Mouse (Mus musculus): ENCODE results near the gene Apoa2. TPM values are rescaled to one million over a fixed set of nuclear protein-coding genes. Genes with fewer than 3 reads are reported as not detected.
A peak's percentile ranks its signal among the peaks of the same experiment; 100 is the strongest.

The Apoa2 gene
- total RNA-seq, 2 experiments from 2014 or later = 1.7 TPM; not detected in 1

DNA sequence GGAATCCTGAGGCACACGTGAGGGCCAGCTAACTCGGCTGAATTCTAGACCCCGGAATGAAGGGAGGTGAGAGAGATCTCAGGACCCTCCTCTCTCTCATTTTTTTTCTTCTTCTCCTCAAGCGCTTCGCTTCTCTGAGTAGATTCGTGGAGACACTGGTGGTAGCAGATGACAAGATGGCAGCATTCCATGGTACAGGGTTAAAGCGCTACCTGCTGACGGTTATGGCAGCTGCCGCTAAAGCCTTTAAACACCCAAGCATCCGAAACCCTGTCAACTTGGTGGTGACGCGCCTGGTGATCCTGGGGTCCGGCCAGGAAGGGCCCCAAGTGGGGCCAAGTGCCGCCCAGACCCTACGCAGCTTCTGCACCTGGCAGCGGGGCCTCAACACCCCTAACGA is 27.6 kb downstream of the Apoa2 start:
- intact Hi-C loops (cut with DNase I) = no loop called here
- DNase-seq = no peak

DNA sequence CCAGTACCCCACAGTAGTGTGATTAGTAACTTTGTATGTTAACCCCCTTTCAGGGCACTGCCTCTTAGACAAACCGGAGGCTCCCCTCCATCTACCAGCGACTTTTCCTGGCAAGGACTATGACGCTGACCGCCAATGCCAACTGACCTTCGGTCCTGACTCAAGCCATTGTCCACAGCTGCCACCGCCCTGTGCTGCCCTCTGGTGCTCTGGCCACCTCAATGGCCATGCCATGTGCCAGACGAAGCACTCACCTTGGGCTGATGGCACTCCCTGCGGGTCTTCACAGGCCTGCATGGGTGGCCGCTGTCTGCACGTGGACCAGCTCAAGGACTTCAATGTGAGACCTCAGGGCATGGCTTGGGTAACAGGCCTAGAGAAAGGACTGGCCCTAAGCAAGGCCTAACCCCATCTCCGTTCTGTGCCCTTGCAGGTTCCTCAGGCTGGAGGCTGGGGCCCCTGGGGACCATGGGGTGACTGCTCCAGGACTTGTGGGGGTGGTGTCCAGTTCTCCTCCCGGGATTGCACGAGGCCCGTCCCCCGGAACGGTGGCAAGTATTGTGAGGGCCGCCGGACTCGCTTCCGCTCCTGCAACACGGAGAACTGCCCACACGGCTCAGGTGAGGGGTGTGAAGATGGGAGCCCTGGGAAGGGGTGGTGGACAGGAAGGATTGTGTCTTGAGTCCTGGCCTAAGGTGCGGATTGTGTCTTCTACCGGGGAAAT is 31.4 kb downstream of the Apoa2 start:
- DNase-seq = no peak
- intact Hi-C loops (cut with DNase I) = loop anchor here (5.0 kb wide), 1 partner anchor 139 kb away; no protein-coding TSS in a partner anchor

DNA sequence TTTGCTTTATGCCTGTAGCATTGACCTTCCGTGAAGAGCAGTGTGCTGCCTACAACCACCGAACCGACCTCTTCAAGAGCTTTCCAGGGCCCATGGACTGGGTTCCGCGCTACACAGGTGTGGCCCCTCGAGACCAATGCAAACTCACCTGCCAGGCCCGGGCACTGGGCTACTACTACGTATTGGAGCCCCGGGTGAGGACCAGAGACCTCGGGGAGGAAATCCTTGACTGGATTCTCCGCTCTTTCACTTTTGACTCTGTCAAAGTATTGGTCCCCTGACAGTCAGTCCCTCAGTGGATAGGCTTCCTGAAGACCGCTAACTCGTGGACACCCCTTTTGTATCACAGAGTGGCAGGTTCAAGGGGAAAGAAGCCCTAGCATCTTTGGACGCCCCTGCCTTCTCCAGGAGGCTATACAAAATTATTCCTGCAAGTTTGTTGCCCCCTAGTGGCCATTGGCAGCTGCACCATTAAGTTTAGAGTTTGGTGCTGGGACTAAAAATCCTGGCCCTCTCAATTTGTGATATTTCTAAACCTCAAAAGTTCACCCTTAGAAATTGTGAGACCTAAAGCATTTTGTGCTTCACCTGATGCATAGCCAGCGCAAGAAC is 32.2 kb downstream of the Apoa2 start:
- peak; percentile 44 to 55 for DNase-seq

DNA sequence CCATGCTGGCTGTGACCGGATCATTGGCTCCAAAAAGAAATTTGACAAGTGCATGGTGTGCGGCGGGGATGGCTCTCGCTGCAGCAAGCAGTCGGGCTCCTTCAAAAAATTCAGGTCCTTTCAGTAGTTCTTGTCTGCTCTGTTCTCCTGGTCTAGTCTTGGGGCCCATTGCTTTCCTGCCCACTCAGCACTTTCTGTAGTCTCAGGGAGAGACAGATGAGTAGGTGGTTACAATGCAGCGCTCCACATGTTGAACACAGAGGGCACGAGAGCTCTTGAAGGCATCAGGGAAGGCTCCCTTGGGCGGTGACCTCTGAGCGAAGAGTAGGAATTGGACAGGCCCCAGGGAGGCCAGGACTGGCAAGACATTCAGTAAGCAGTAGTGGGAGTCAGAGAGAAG is 32.9 kb downstream of the Apoa2 start:
- no peak for DNase-seq
- intact Hi-C loops (cut with DNase I) = loop anchor here (5.0 kb wide), 1 partner anchor 140 kb away; no protein-coding TSS in a partner anchor

More for the DNA sequence above, 32.2 kb downstream of the Apoa2 start:
- intact Hi-C loops (cut with DNase I) = loop anchor here (5.0 kb wide), 1 partner anchor 140 kb away; no protein-coding TSS in a partner anchor

DNA sequence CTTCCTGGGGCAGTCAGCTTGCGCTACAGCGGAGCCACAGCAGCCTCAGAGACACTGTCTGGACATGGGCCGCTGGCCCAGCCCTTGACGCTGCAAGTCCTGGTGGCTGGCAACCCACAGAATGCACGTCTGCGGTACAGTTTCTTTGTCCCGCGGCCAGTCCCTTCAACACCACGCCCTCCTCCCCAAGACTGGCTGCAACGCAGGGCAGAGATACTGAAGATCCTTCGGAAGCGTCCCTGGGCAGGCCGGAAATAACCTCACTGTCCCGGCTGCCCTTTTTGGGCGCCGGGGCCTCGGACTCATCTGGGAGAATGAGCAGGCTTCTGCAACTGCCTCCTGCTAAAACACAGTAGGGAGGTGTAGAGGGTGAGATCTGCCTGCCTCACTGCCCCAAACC is 34.1 kb downstream of the Apoa2 start:
- intact Hi-C loops (cut with DNase I) = loop anchor here (5.0 kb wide), 1 partner anchor 142 kb away; no protein-coding TSS in a partner anchor
- no peak for DNase-seq

DNA sequence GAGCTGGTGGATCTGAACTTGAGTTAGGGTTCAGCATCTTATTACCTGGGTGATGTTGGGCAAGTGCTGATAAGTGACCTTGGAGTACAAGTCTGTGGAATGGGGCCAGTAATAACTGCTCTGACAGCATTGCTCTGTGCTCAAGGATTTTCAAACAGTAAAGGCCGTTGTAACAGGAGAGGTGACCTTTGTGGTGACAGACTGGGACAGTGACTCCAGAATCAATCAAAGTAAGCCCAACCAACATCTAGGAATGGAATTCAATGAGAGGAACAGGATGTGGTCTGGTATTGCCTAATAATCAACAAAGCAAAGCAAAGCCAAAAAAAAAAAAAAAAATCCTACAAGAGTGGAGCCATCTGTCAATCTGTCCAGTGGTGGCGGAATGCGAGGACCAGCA is 35.5 kb downstream of the Apoa2 start:
- no peak for DNase-seq
- intact Hi-C loops (cut with DNase I) = no loop called here

DNA sequence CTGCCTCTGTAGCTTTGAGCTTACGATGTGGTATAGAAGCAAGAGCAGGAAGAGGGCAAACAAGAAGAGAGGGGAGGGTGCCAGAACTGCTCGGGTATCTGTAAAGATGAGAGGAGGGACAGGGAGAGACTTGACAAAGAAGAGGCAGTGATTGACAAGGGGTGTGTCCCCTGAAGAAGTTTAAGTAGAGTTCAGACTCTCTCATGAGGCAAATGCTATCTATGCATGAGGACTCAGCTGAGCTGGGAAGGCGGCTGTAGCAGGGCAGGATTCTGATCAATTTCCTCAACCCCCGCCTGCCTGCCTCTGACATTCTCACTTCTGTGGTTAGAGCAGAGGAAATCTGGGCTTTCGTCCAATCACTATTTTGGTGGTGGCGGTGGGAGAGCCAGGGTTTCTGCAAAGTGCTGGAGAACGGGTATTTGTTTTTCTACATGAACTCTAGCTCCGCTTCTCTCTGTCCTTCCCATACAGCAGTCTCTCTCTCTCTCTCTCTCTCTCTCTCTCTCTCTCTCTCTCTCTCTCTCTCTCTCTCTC is 37.8 kb downstream of the Apoa2 start:
- intact Hi-C loops (cut with DNase I) = no loop called here
- DNase-seq = peak in 1 of 2 experiments; percentile 59

DNA sequence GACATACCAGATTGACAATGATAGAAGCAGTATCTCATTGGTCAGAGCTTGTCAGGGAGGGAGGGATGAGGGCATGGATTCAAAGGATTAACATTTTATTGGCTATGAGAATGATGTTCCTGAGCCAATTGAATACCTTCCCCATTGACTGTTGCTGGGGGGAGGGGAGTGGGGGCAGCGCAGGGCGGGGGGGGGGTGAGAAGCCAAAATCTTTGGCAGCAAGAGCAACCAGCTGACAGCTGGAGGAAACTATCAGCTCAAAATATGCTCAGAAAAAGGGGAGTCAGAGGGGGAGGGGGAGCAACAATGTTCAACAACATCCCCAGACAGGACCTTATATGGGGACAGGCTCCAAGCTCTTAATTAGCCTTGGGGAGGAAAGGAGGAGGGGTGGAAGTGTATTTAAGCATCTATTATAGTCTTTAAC is 38.3 kb downstream of the Apoa2 start:
- intact Hi-C loops (cut with DNase I) = no loop called here

DNA sequence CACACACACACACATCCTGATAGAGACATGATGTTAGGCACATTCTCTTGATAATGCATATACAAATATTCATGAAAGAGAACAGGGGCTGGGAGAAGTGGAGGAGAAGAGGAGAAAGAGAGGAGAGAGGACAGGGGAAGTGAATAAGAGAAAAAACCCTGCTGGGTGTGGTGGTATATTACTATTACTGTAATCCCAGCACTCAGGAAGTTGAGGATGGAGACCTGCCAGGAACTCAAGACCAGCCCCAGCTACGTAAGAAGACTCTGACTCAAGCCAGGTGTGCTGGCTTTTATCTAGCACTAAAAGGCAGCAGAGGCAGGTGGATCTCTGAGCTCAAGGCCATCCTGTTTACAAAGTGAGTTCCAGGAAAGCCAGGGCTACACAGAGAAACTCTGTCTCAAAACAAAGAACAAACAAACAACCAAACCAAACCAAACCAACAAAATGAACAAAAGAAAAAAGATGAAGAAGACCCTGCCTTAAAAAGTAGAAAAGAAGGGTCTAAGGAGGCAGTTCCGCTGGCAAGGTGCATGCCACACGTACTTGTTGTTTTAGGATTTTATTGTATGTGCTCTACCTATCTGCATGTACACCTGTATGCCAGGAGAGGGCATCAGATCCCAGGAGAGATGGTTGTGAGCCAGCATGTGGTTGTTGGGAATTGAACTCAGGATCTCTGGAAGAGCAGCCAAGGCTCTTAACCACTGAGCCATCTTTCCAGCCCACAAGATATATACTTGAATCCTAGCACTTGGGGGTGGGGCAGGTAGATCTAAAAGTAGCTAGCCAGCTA is 39.0 kb downstream of the Apoa2 start:
- no peak for DNase-seq
- intact Hi-C loops (cut with DNase I) = no loop called here

More for the DNA sequence above, 38.3 kb downstream of the Apoa2 start:
- DNase-seq = no peak

DNA sequence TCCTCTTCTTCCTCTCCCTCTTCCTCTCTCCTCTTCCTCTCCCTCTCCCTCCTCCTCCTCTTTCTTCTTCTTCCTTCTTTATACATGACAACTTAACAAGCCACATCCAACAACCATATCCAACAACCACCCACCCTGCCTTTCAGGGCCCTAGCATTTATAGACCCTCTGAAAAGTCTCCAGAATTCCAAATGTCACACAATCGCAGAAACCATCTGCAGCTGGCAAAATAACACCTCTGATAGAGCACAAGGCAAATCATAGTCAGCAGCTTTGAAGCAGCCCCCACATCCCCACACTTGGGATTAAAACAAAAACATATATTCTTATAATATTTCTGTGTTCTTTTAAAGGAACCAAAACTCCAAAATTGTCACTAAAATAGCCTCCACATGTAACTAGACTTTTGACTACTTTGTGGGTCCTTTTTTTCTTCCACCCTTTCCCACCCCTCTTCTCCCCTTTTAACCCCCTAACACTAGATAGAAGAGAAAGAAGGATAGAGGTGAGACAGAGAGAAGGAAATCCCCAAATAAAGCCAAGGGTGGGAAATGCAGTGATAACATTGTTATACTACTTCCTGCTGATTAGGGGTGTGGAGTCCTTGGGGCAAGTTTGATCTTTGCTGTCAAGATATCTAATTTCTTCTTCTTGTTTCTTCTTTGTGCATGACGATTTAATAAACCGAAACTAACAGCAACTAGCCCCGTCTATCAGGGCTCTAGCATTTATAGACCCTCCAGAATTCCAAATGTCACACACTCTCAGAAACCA is 41.3 kb downstream of the Apoa2 start:
- intact Hi-C loops (cut with DNase I) = no loop called here
- no peak for DNase-seq

DNA sequence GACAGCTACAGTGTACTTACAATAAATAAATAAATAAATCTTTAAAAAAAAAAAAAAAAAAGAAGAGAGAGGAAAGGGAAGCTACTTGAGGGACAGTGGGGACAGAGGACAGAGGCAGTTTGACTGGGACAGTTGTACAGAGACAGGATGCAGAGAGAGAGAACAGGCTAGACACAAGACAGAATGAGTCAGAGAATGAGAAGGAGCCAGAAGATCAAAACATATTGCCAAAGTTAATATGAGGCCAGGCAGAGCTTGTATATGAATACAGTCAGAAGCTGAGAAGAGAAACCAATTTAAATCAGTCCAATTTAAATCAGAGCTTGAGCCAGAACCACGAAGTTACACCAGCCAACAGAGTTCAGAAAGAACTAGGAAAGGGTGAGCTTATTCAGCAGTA is 43.5 kb downstream of the Apoa2 start:
- intact Hi-C loops (cut with DNase I) = no loop called here
- DNase-seq = no peak

DNA sequence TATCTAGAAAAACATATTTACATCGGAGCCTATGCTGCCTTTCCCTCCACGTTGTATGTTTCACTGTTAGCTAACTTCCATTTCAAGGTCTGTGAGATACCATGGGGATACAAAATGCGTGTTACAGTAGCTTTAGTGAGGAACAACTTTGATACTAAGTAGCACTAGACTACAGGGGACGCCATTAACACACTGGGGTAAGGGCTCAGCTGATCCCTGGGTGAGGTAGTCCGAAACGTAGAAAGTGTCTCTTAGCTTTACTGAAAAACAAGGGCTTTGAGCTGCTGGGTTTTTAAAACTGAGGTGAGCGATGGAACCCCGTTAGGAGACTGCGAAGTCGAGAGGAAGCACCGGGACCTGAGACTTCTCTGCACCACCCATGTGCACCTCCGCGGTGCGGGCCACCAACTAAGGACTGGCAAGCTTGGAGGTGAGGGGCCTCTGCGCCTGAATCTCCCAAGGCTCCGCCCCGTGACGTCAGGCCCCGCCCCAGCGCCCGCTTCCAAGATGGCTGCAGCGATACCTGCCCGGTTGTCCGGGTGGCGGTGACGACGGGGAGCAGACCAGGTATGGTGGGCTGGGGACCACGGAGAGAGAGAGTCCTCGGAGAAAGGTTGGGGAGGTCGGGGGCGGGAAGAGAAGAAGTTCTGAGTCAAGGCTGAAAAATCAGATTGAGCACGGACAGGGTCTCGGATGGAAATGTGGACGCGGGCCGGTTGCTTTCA is 45.2 kb downstream of the Apoa2 start, which contains the start of gene B4galt3:
Gene B4galt3 (plus strand): TSS at position 481 of the 725 bp plus-strand sequence.
- DNase-seq = peak; percentile 93 to 96
- intact Hi-C loops (cut with DNase I) = no loop called here

DNA sequence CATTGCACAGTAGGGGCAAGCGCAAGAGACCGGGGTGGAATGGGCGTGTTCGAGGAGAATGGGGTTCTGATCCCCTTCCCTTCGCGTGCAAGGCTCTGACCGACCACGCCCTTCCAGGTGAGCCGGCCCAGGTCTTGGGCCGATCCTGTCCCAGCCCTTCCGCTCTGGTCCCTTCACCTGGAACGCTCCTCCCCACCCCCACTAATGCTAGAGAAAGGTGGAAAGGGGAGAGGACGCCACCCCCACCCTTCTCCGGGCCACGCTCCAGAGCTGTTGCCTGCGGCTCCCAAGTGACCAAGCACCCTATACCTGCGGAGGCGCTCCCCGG is 45.7 kb downstream of the Apoa2 start:
- intact Hi-C loops (cut with DNase I) = no loop called here

DNA sequence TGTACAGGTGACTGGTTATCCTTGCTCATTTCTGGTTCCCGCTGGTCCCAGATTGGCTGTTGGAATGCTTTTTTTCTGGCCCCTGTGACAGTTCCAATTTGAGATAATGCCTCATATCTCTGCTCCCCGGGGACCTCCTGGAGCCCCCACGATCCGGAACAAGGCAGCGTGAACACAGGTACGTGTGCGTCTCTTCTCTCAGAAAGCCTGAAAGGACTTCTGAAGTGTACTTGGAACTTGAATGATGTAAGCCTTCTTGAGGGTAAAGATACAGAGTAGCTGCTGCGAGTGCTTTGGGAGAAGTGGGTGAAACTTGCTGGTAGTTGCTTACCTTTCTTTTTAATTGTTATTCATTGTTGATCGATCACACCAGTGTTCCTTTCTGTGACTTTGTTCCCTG is 46.3 kb downstream of the Apoa2 start:
- intact Hi-C loops (cut with DNase I) = no loop called here
- DNase-seq = no peak

More for the DNA sequence above, 45.7 kb downstream of the Apoa2 start:
- no peak for DNase-seq

DNA sequence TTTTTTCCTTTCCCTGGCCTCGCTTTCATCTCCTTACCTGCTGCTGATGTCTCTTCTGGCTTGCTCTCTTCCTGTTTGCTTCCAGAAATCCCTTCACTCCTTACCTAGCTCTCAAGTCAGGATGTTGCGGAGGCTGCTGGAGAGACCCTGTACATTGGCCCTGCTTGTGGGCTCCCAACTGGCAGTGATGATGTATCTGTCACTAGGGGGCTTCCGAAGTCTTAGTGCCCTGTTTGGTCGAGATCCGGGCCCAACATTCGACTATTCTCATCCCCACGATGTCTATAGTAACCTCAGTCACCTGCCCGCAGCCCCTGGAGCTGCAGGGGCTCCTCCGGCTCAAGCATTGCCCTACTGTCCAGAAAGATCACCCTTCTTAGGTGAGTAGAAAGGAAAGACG is 46.8 kb downstream of the Apoa2 start:
- DNase-seq = no peak
- intact Hi-C loops (cut with DNase I) = no loop called here

DNA sequence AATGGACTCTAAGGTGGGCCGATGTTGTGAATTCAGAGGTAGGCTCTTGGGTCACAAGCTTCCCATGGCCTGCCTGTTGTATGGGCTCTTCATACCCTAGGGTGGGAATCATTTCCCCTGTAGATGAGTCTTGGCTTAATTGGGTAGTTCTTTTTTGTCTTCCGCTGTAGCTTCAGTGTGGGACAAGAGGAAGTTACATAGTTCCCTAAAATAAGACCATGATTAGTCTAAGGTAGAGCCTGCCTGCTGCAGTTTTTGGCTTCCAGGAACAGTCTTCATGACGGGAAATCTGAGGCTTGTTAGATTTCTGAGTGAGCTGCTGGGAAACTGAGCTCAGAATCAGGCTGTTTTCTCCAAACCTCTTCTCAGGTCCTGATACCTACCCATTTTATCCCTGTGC is 47.2 kb downstream of the Apoa2 start:
- intact Hi-C loops (cut with DNase I) = no loop called here
- DNase-seq = no peak

DNA sequence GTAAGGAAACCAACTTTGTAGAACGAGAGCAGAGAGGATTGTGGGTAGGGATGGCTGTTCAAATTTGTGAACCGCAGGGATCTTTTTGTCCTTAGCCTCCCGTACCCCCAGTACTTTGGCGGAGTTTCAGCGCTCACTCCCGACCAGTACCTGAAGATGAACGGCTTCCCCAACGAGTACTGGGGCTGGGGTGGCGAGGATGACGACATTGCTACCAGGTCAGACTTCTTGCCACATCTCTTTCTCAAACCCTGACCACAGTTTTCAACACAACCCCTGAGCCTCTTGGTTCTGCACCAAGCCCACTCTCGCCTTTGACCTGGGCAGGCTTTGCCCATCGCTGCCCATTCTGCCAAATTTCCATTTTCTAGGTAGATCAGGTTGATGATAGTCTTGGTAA is 49.3 kb downstream of the Apoa2 start:
- intact Hi-C loops (cut with DNase I) = no loop called here
- no peak for DNase-seq

DNA sequence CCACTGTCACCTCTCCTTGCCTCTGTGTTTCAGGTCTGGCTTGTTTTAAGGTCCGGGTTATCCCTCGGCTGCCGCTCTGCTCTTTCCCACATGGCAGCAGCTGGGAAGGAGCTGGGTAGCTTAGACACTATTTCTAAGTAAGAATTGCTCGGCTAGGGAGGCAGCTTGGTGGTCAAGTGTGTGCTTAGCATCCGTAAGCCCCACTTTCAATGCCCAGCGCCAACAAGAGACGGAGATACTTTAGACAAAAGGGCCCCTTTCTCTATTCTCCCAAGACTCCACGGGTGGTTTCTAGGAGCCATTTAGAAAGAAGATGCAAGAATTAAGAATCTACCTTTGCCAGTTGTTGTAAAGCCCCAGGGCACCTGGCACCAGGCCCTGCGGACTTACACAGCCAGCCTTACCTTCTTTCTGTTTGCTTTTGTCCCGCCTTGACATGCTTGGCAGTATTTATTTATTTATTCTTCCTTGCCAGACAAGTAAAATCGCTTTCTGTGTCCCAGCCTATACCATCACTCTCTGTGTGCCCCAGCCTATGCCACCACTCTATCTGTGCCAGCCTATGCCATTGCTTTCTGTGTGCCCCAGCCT is 50.4 kb downstream of the Apoa2 start:
- intact Hi-C loops (cut with DNase I) = no loop called here
- DNase-seq = no peak

Measured in gastrocnemius, postnatal 36 days (tissue).